ENCODE assay signal across 7 mouse cellular contexts in the genomic region with DNA sequence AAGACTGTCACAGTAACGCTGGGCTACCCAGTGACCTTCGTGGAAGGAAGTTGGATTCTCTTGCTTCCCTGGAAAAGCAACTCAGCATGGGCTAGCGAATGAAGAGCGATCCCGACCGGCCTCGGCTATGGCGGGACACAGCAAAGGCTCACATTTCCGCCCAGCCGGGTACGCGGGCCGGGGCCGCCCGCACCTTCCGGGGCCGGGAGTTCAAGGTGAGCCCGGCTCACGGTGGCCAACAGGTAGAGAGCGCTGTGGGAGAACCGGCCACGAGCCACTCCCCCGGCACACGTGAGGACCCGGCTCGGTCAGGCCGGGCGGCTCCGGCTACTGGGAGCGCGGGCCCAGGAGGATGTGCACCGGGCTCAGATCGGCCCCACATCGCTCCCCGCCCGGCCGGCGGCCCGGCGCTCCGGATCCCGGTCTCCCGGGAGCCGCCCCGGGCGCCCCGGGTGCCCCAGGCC. TPM values are rescaled to one million over a fixed set of nuclear protein-coding genes. Genes with fewer than 3 reads are reported as not detected.
DNase-seq lines count a peak whose midpoint lies in the region; ATAC-seq lines count a peak whose summit lies in the region.

No protein-coding gene starts in this region.

- H3K27ac ChIP-seq in embryonic facial prominence, embryonic 10.5 days (replicated peaks) = peak overlapping the region; percentile 97
- peak overlapping the region; percentile 98 for H3K27ac ChIP-seq in limb, embryonic 10.5 days
- peak overlapping the region; percentile 65 for H3K27ac ChIP-seq in midbrain, embryonic 12.5 days (replicated peaks)

- peaks cover 66% of the 10 kb centered on the region for H3K4me1 ChIP-seq in embryonic facial prominence, embryonic 10.5 days
- peaks cover 71% of the 10 kb centered on the region for H3K4me1 ChIP-seq in limb, embryonic 10.5 days
- peaks cover 57% of the 10 kb centered on the region for H3K4me1 ChIP-seq in midbrain, embryonic 12.5 days

- peak; percentile 62 for ATAC-seq in midbrain, embryonic 12.5 days (ENCODE audit: low FRiP score, low read depth)

- H3K36me3 ChIP-seq in embryonic facial prominence, embryonic 10.5 days (replicated peaks) = no peaks in the 10 kb centered on the region
- H3K36me3 ChIP-seq in limb, embryonic 10.5 days = no peaks in the 10 kb centered on the region
- no peaks in the 10 kb centered on the region for H3K36me3 ChIP-seq in midbrain, embryonic 12.5 days

- peak overlapping the region; percentile 92 for H3K9ac ChIP-seq in midbrain, embryonic 12.5 days (replicated peaks)

- H3K27me3 ChIP-seq in embryonic facial prominence, embryonic 10.5 days (replicated peaks; ENCODE audit: low read depth, poor library complexity, severe bottlenecking) = peaks cover 13% of the 10 kb centered on the region; the same call in 1 of the 2 replicates
- H3K27me3 ChIP-seq in limb, embryonic 10.5 days (ENCODE audit: low read depth, poor library complexity, severe bottlenecking) = peaks cover 7% of the 10 kb centered on the region; the same call in 1 of the 2 replicates
- peaks cover 39% of the 10 kb centered on the region for H3K27me3 ChIP-seq in midbrain, embryonic 12.5 days

- under 1% methylated on average over 47 of the region's 47 CpGs for WGBS in embryonic facial prominence, embryonic 10.5 days
- under 1% methylated on average over 44 of the region's 47 CpGs for WGBS in limb, embryonic 10.5 days
- WGBS in midbrain, embryonic 12.5 days = under 1% methylated on average over 31 of the region's 47 CpGs

- DNase-seq in urinary bladder, adult 18-20 months (ENCODE audit: low spot score in 2 of 2) = peak; percentile 44 to 51
- no peak for DNase-seq in urinary bladder, postnatal 10 days (ENCODE audit: low spot score)
- peak; percentile 70 for DNase-seq in embryonic facial prominence, embryonic 10.5 days (ENCODE audit: low spot score)
- peak; percentile 47 for DNase-seq in heart, postnatal 4 days
- peak; percentile 73 for DNase-seq in limb, embryonic 10.5 days (ENCODE audit: low spot score)
- peak; percentile 33 to 52 for DNase-seq in thymus, postnatal 36 days

- peak overlapping the region; percentile 89 for H3K4me3 ChIP-seq in embryonic facial prominence, embryonic 10.5 days
- peak overlapping the region; percentile 91 for H3K4me3 ChIP-seq in limb, embryonic 10.5 days
- peak overlapping the region; percentile 84 for H3K4me3 ChIP-seq in midbrain, embryonic 12.5 days

- H3K4me2 ChIP-seq in midbrain, embryonic 12.5 days (replicated peaks) = peak overlapping the region; percentile 92

- H3K9me3 ChIP-seq in embryonic facial prominence, embryonic 10.5 days = no peaks in the 10 kb centered on the region
- H3K9me3 ChIP-seq in limb, embryonic 10.5 days (replicated peaks) = no peaks in the 10 kb centered on the region
- no peaks in the 10 kb centered on the region for H3K9me3 ChIP-seq in midbrain, embryonic 12.5 days

RNA-seq across cellular contexts. Expression of gene Ptgfrn, which starts 0.5 kb away (rescaled TPM):
- polyA plus RNA-seq in embryonic facial prominence, embryonic 10.5 days (2016; fragmentation: Nextera tagmentation; extraction: Ambion mirVana) = 3.9 and 4.1 TPM in 2 replicates
- 10 to 100 TPM; 87.6 to 89.2 TPM for total RNA-seq in heart, postnatal 4 days (2021)
- 3.4 and 4.0 TPM in 2 replicates for polyA plus RNA-seq in limb, embryonic 10.5 days (2016; fragmentation: Nextera tagmentation; extraction: Ambion mirVana)
- polyA plus RNA-seq in midbrain, embryonic 12.5 days (2016; fragmentation: Nextera tagmentation; extraction: Ambion mirVana) = 1.9 and 2.6 TPM in 2 replicates
